Mouse (Mus musculus): Measurements from ENCODE around the gene Spryd7. TPM values are rescaled to one million over a fixed set of nuclear protein-coding genes. Genes with fewer than 3 reads are reported as not detected.
A peak's percentile ranks its signal among the peaks of the same experiment; 100 is the strongest.

Spryd7 gene
- polyA plus RNA-seq, 1 experiment, result 15.8 TPM

DNA sequence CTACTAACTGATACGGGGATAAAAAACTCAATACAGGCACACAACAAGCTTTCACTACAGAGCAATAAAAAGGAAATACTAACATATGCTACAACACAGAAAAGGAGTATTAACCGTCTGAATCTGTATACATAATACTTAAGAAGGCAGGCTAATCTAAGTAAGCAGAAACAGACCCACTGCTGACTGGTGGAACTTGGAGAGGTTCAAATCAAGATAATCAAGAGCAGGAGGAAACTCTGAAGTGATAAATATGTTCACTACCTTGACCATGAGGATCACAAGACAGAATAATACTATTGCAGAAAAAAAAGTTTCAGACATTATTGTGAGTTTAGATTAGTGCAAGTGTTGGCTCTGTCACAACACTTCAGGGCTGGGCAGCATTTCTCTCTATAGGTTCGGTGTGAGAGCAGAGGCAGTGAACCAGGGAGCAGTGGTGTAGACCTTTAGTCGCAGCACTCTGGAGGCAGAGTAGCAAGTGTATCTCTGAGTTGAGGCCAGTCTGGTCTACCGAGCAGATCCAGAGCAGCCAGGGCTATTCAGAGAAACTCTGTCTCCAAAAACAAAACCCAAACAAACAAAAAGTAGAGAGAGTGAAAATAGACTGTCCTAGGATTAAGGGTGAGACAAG lies 19.9 kb downstream of the Spryd7 start:
- TF ChIP-seq CTCF (IDR thresholded peaks at IDR 0.05; ENCODE audit: low read depth, low read length), result no peak
- TF ChIP-seq POLR2A (IDR thresholded peaks at IDR 0.05; ENCODE audit: borderline replicate concordance, low read depth, low read length), result no peak
- Histone ChIP-seq H3K4me3 (ENCODE audit: insufficient read depth, low read length) (no peak overlapping the region), H3K27ac (ENCODE audit: insufficient read depth, low read depth, low read length) (no peak overlapping the region), H3K4me1 (ENCODE audit: control insufficient read depth, insufficient read depth, low read length) (no peaks in the 10 kb centered on the region)

DNA sequence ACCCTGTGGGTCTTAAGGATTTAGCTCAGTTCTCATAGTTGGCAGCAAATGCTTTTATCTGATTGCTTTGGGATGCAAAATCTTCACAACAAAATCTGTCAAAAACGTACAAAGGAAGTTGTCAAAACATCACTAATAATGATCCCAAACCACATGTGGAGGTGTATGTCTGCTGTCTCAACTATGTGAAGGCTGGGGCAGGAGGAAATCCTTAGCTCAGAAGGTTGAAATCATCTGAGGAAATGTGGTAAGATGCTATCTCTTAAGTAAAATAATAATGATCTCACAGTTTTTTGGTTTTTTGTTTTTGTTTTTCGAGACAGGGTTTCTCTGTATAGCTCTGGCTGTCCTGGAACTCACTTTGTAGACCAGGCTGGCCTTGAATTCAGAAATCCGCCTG lies 20.9 kb downstream of the Spryd7 start:
- no peak overlapping the region for H3K4me3 ChIP-seq (ENCODE audit: insufficient read depth, low read length)
- TF ChIP-seq POLR2A (IDR thresholded peaks at IDR 0.05; ENCODE audit: borderline replicate concordance, low read depth, low read length), result no peak
- TF ChIP-seq CTCF (IDR thresholded peaks at IDR 0.05; ENCODE audit: low read depth, low read length), result no peak
- no peaks in the 10 kb centered on the region for H3K4me1 ChIP-seq (ENCODE audit: control insufficient read depth, insufficient read depth, low read length)
- no peak overlapping the region for H3K27ac ChIP-seq (ENCODE audit: insufficient read depth, low read depth, low read length)

DNA sequence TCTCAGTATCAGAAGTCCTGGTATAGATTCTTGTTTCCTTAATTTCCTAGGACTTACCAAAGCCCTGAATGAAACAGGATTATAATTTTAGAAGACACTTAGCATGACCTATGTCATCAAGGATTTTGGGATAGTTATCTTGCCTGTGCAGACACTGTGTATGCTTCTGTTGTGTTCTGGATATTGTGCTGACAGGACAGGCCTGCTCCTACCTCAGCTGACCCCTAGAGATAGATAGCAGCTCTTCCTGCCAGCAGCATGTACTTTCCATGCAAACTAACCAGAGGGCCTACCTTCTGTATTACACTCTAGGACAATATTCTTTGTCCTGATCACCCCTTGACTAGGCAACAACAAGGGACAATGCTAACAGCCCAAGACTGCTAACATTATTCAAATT lies 25.7 kb downstream of the Spryd7 start:
- no peak overlapping the region for H3K4me3 ChIP-seq (ENCODE audit: insufficient read depth, low read length)
- peaks cover 19% of the 10 kb centered on the region for H3K4me1 ChIP-seq (ENCODE audit: control insufficient read depth, insufficient read depth, low read length)
- H3K27ac ChIP-seq (ENCODE audit: insufficient read depth, low read depth, low read length), result no peak overlapping the region
- no peak for TF ChIP-seq POLR2A (IDR thresholded peaks at IDR 0.05; ENCODE audit: borderline replicate concordance, low read depth, low read length)
- TF ChIP-seq CTCF (IDR thresholded peaks at IDR 0.05; ENCODE audit: low read depth, low read length), result no peak

DNA sequence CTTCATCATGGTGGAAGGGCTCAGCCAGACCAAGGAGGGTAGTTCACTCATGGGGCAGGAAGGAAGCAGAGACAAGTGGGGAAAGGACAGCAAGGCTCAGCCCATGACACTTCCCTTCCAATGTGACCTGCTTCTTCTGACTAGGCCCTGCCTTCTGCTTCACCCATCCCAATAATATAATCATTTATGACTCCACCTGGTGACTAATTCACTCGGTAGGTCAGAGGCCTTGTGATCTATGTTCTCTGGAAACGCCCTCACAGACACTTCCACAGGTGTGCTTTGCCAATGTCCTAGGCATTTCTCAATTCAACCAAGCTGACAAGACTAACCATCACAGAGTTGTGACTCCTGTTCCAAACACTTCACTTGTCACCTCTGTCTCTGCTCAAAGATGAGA lies 26.3 kb downstream of the Spryd7 start:
- H3K4me3 ChIP-seq (ENCODE audit: insufficient read depth, low read length), result no peak overlapping the region
- peaks cover 19% of the 10 kb centered on the region for H3K4me1 ChIP-seq (ENCODE audit: control insufficient read depth, insufficient read depth, low read length)
- no peak overlapping the region for H3K27ac ChIP-seq (ENCODE audit: insufficient read depth, low read depth, low read length)
- TF ChIP-seq POLR2A (IDR thresholded peaks at IDR 0.05; ENCODE audit: borderline replicate concordance, low read depth, low read length) (no peak), CTCF (IDR thresholded peaks at IDR 0.05; ENCODE audit: low read depth, low read length) (no peak)

DNA sequence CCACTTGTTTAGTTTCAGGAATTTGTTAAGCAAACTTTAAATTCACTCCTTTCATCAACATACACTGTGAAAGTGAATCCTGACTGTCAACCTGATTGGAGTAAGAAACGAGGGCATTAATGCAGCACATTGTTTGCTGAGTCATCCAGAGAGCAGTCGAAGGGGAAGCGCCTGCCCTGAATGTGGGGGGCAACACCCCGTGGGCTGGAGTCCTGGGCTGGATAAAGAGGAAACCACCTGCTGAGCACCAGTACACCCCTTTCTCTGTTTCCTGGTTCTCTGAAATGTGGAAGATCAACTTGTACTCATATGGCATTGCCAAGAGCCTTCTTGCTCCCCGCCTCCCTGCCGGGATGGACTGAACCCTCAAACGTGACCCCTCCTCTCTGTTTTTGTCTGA lies 27.2 kb downstream of the Spryd7 start:
- Histone ChIP-seq H3K4me1 (ENCODE audit: control insufficient read depth, insufficient read depth, low read length) (peaks cover 19% of the 10 kb centered on the region), H3K27ac (ENCODE audit: insufficient read depth, low read depth, low read length) (no peak overlapping the region), H3K4me3 (ENCODE audit: insufficient read depth, low read length) (no peak overlapping the region)
- TF ChIP-seq POLR2A (IDR thresholded peaks at IDR 0.05; ENCODE audit: borderline replicate concordance, low read depth, low read length) (no peak), CTCF (IDR thresholded peaks at IDR 0.05; ENCODE audit: low read depth, low read length) (no peak)

DNA sequence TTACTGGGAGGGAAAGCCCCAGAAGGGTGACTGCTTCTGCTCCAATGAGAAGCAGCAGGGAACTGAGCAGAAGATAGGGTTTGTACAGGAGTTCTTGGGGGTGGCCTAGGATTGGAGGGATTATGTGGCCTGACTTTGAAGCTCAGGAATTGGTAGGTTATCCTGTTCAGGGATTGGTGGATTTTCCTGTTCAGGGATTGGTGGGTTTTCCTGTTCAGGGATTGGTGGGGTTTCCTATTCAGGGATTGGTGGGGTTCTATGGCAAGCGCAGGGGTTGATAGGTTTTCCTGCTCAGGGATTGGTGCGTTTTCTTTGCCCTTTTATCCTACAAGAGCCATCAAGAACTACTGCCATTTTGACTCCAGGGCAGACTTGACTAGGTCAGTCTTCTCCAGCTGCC lies 30.7 kb downstream of the Spryd7 start:
- TF ChIP-seq POLR2A (IDR thresholded peaks at IDR 0.05; ENCODE audit: borderline replicate concordance, low read depth, low read length) (no peak), CTCF (IDR thresholded peaks at IDR 0.05; ENCODE audit: low read depth, low read length) (no peak)
- Histone ChIP-seq H3K27ac (ENCODE audit: insufficient read depth, low read depth, low read length) (no peak overlapping the region), H3K4me1 (ENCODE audit: control insufficient read depth, insufficient read depth, low read length) (peaks cover 36% of the 10 kb centered on the region), H3K4me3 (ENCODE audit: insufficient read depth, low read length) (no peak overlapping the region)

DNA sequence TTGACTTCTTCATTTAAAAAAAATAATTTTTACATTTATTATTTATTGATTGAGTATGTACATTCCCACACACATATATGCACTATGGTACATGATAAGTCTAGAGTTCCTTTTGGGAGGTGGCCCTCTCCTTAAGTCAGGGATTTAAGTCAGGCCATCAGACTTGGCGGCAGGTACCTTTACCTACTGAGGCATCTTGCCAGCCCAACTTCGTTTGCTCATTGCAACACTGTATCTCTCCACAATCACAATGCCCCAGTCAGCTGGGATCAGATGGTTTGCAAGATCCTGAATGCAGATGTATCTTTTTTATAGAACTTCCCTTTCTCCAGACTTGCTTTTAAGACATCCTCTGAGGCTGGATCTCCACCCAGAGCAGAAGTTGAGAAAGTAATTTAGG lies 32.9 kb downstream of the Spryd7 start:
- peaks cover 33% of the 10 kb centered on the region for H3K4me1 ChIP-seq (ENCODE audit: control insufficient read depth, insufficient read depth, low read length)
- H3K4me3 ChIP-seq (ENCODE audit: insufficient read depth, low read length), result no peak overlapping the region
- no peak for TF ChIP-seq CTCF (IDR thresholded peaks at IDR 0.05; ENCODE audit: low read depth, low read length)
- TF ChIP-seq POLR2A (IDR thresholded peaks at IDR 0.05; ENCODE audit: borderline replicate concordance, low read depth, low read length), result no peak
- H3K27ac ChIP-seq (ENCODE audit: insufficient read depth, low read depth, low read length), result no peak overlapping the region

DNA sequence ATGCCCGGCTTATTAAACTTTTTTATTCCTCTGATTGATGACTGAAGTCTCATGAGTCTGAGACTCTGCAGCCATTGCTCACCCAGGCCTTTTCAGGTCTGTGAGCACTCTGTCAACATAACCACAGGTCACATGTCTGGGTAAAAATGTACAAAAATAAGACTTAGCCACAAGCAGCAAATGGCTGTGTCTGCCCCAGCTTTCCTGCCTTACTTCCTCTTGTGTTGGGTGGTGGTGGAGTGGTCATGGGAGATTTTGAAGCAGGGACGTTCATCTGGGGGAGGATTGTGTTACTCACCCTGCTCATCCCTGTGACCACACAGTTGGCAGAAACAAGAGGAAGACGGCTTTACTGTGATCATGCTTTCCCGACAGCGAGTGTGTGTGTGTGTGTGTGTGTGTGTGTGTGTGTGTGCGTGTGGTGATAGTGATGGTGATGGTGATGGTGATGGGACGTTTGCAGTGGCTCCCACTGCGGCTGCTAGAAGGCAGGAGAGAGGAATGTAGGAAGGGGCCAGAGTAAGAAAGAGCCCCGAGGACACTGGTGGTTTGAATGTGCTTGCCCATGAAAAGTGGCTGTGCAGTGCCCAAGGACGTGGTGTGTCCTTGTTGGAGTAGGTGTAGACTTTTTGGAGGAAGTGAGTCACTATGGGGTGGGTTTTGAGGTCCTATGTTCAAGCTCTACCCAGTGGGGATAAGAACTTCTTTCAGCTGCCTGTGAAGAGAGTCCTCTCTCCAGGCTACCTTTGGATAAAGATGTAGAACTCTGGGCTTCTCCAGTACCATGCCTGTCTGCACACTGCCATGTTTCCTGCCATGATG lies 37.8 kb downstream of the Spryd7 start:
- H3K27ac ChIP-seq (ENCODE audit: insufficient read depth, low read depth, low read length), result peak overlapping the region; percentile 92
- no peak for TF ChIP-seq POLR2A (IDR thresholded peaks at IDR 0.05; ENCODE audit: borderline replicate concordance, low read depth, low read length)
- TF ChIP-seq CTCF (IDR thresholded peaks at IDR 0.05; ENCODE audit: low read depth, low read length), result no peak
- H3K4me1 ChIP-seq (ENCODE audit: control insufficient read depth, insufficient read depth, low read length), result peaks cover 30% of the 10 kb centered on the region
- H3K4me3 ChIP-seq (ENCODE audit: insufficient read depth, low read length), result peak overlapping the region; percentile 14

DNA sequence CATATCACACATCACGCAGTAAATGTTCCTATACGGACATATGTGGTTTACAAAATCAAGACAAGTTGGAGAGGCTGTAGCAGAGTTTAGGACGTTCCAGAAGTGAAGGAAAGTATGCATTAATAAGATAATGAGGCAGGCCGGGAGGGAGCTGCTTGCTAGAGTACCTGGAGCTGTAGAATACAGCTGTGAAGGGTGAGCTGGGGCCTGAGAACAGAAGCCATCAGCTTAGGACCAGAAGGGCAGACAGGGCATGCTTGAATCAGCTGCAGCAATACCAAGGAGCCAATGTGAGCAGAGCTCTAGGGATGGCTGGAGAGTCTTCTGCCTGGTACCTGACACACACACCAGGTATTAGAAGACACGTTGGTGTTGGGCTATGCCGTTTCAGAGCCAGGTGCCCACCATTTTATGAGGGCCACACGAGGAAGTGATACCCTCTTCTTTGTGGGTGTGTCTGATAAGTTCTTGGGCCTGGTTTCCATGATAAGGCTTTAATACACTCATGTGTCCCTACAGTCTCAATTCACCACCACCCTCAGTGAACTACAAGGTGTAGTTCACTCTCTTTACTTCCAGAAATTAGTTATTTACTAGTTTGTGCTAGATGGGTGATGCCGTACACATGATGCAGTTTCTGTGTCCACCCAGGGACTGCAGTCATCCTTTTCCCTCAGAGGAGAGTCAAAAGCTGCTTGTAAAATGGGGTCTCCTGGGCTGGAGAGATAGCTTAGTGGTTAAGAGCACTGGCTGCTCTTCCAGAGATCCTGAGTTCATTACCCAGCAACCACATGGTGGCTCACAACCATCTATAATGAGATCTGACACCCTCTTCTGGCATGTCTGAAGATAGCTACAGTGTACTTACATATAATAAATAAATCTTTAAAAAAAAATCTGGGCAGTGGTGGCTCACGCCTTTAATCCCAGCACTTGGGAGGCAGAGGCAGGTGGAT lies 39.9 kb downstream of the Spryd7 start:
- H3K4me3 ChIP-seq (ENCODE audit: insufficient read depth, low read length), result no peak overlapping the region

More for the DNA sequence above, 39.9 kb downstream of the Spryd7 start:
- H3K4me1 ChIP-seq (ENCODE audit: control insufficient read depth, insufficient read depth, low read length), result peaks cover 18% of the 10 kb centered on the region
- 0 out of 2 replicates have a peak overlapping the region, but pooled peaks have one; percentile 92 for H3K27ac ChIP-seq (ENCODE audit: insufficient read depth, low read depth, low read length)
- no peak for TF ChIP-seq POLR2A (IDR thresholded peaks at IDR 0.05; ENCODE audit: borderline replicate concordance, low read depth, low read length)

All from bone marrow macrophage, adult 2 months (primary cell).